Mouse (Mus musculus) E14TG2a.4 (cell line): ENCODE data around the gene Zfp36.
"Not testable (repeated sequence)": the region's sequence is repeated elsewhere in the genome, so short reads cannot be mapped to it uniquely, and the experiment has no call there.

Experiments
- H3K27me3 ChIP-seq: 2 replicates; pipeline ENCODE4 v1.6.1; 2014; ENCODE audit warnings: low read length, control low read depth; ENCODE audit not compliant: insufficient read depth
- H3K36me3 ChIP-seq: 2 replicates; pipeline ENCODE4 v1.6.1; 2014; ENCODE audit warnings: low read length, control low read depth; ENCODE audit not compliant: insufficient read depth
- H3K4me1 ChIP-seq: replicated peaks from 2 replicates; pipeline ENCODE4 v1.6.1; 2014; ENCODE audit warnings: low read depth, low read length, control low read depth
- H3K4me3 ChIP-seq: replicated peaks from 2 replicates; pipeline ENCODE4 v1.5.1; 2014; ENCODE audit warnings: mild to moderate bottlenecking, low read length
- H3K9me3 ChIP-seq: 2 replicates; pipeline ENCODE4 v1.6.1; 2014; ENCODE audit warnings: low read length, control low read depth
- CTCF ChIP-seq: conservative IDR thresholded peaks from 2 replicates; pipeline ENCODE4 v1.5.1; 2014; ENCODE audit warnings: low read length
- NANOG ChIP-seq: IDR thresholded peaks from 2 replicates; pipeline ENCODE4 v1.6.1; 2014; ENCODE audit warnings: borderline replicate concordance, low read length, mixed read lengths
- POU5F1 ChIP-seq: IDR thresholded peaks from 2 replicates; pipeline ENCODE4 v1.6.1; 2014; ENCODE audit warnings: low read length, borderline replicate concordance

Zfp36 gene

DNA sequence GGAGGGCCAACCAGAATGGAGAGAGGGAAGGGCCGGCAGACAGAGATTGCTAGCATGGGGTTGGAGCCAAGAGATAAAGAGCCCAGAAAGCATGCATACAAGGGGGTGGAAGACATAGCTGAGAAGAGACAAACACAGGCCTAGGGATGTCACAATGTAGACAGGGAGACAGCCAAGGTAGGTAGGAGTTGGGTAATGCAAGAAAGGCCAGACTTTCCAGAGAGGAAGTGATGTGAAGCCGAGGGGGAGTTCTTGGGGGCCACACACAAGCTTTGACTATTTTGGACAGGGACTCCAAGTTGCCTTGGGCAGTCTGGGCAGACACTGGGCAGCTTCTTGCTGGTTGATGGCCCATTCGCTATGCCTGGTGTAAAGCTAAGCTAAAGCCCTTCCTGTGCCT is 21.9 kb upstream of the Zfp36 start:
- Histone ChIP-seq H3K36me3 (peaks cover 99% of the 10 kb centered on the region), H3K4me1 (peaks cover 26% of the 10 kb centered on the region), H3K9me3 (no peaks in the 10 kb centered on the region), H3K27me3 (no peaks in the 10 kb centered on the region), H3K4me3 (no peak overlapping the region)
- TF ChIP-seq CTCF (no peak), NANOG (no peak), POU5F1 (no peak)

- Histone ChIP-seq H3K9me3 (no peaks in the 10 kb centered on the region), H3K36me3 (peaks cover 99% of the 10 kb centered on the region), H3K4me3 (no peak overlapping the region), H3K4me1 (peaks cover 31% of the 10 kb centered on the region), H3K27me3 (no peaks in the 10 kb centered on the region)
- TF ChIP-seq NANOG = no peak
- TF ChIP-seq CTCF = no peak
- TF ChIP-seq POU5F1 = no peak
These were observed 21.0 kb upstream of the Zfp36 start for GRCm38 (mm10) chr7:28401030-28401429.

GRCm38 (mm10) chr7:28398696-28399340 is 18.8 kb upstream of the Zfp36 start:
- Histone ChIP-seq H3K4me3 (no peak overlapping the region), H3K36me3 (peaks cover 95% of the 10 kb centered on the region), H3K27me3 (no peaks in the 10 kb centered on the region), H3K4me1 (peaks cover 40% of the 10 kb centered on the region), H3K9me3 (no peaks in the 10 kb centered on the region)
- TF ChIP-seq NANOG (no peak), CTCF (no peak), POU5F1 (no peak)

GRCm38 (mm10) chr7:28398000-28398399 is 17.9 kb upstream of the Zfp36 start:
- Histone ChIP-seq H3K4me3 (no peak overlapping the region), H3K9me3 (no peaks in the 10 kb centered on the region), H3K4me1 (peaks cover 46% of the 10 kb centered on the region), H3K36me3 (peaks cover 87% of the 10 kb centered on the region), H3K27me3 (no peaks in the 10 kb centered on the region)
- TF ChIP-seq POU5F1 = no peak
- peak; percentile 84 for TF ChIP-seq CTCF
- TF ChIP-seq NANOG = no peak

DNA sequence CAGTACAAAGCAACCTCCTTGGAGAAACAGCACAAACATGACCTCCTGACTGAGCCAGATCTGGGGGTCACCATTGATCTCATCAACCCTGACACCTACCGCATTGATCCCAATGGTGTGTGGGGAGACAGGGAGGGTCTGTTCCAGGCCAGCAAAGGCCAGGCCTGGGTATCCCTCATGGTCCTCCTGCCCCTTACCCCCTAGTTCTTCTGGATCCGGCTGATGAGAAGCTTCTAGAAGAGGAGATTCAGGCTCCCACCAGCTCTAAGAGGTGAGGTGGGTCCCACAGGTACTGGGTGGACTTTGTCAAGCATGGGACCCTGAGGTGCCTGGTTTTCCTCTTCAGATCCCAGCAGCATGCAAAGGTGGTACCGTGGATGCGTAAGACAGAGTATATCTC is 15.4 kb upstream of the Zfp36 start:
- Histone ChIP-seq H3K36me3 (peaks cover 69% of the 10 kb centered on the region), H3K4me3 (no peak overlapping the region), H3K9me3 (no peaks in the 10 kb centered on the region), H3K27me3 (no peaks in the 10 kb centered on the region), H3K4me1 (peaks cover 43% of the 10 kb centered on the region)
- TF ChIP-seq CTCF (no peak), POU5F1 (no peak), NANOG (no peak)

DNA sequence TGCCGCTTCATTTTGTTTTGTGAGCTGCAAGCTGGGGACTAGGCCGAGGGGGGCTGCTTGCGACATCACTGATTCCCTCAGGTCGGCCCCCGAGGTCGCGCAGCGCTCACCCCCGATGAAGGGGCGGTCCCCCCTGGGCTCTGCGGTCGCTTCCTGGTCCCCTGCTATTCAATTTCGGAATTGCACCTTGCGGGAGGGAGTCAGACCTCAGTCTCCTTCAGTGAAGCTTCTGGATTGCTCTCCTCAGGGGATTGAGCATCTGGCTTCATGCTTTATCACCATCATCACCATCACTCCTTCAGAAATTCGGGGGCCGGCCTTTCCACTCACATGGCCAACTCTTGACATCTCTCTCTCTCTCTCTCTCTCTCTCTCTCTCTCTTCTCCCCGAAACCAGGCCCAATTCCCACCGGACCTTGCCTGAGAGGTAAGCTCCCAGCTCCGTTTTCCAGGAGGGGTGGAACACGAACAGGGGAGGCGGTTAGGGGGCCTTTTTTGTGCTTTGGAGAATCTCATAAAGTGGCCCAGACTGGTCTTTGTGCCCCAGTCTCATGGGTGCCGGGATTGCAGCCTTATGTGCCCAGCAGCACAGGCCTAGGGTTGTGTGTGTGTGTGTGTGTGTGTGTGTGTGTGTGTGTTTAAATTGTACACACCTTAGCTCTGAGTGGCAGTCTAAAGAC is 13.4 kb upstream of the Zfp36 start:
- H3K36me3 ChIP-seq = peaks cover 69% of the 10 kb centered on the region

GRCm38 (mm10) chr7:28392429-28393271 is 12.6 kb upstream of the Zfp36 start, which contains the start of the genes Med29 and Paf1:
Gene Med29, minus strand, starts transcription at chr7:28392708.
Gene Paf1, plus strand, starts transcription at chr7:28392951.
- no peaks in the 10 kb centered on the region for H3K9me3 ChIP-seq
- peaks cover 69% of the 10 kb centered on the region for H3K36me3 ChIP-seq
- H3K27me3 ChIP-seq = no peaks in the 10 kb centered on the region
- peak within 1 kb of the TSS; percentile 99 for H3K4me3 ChIP-seq
- TF ChIP-seq NANOG (no peak), CTCF (no peak), POU5F1 (no peak)
- peaks cover 45% of the 10 kb centered on the region for H3K4me1 ChIP-seq

More for the DNA sequence above, 13.4 kb upstream of the Zfp36 start:
- Histone ChIP-seq H3K4me1 (peaks cover 45% of the 10 kb centered on the region), H3K4me3 (peak overlapping the region; percentile 99), H3K27me3 (no peaks in the 10 kb centered on the region), H3K9me3 (no peaks in the 10 kb centered on the region)
- TF ChIP-seq NANOG = no peak
- TF ChIP-seq CTCF = no peak
- no peak for TF ChIP-seq POU5F1

- Histone ChIP-seq H3K9me3 (no peaks in the 10 kb centered on the region), H3K4me1 (peaks cover 55% of the 10 kb centered on the region), H3K27me3 (no peaks in the 10 kb centered on the region), H3K4me3 (no peak overlapping the region), H3K36me3 (peaks cover 67% of the 10 kb centered on the region)
- TF ChIP-seq CTCF = no peak
- no peak for TF ChIP-seq POU5F1
- no peak for TF ChIP-seq NANOG
These were observed 10.3 kb upstream of the Zfp36 start for GRCm38 (mm10) chr7:28390331-28390730.

DNA sequence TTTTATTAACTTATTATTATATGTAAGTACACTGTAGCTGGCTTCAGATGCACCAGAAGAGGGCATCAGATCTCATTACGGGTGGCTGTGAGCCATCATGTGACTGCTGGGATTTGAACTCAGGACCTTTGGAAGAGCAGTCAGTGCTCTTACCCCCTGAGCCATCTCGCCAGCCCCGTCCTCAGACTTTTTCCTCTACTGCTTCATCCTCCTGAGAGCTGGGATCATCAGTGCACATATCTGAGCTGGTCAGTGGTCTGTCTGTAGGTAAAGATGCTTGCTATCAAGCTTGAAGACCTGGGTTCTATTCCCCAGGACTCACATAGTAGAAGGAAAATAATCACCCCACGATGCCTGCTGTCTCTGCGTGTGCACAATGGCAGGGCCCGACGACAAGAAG is 7.3 kb upstream of the Zfp36 start:
- peaks cover 73% of the 10 kb centered on the region for H3K4me1 ChIP-seq
- H3K4me3 ChIP-seq, H3K9me3 ChIP-seq, H3K27me3 ChIP-seq: not testable (repeated sequence)
- peaks cover 72% of the 10 kb centered on the region for H3K36me3 ChIP-seq

DNA sequence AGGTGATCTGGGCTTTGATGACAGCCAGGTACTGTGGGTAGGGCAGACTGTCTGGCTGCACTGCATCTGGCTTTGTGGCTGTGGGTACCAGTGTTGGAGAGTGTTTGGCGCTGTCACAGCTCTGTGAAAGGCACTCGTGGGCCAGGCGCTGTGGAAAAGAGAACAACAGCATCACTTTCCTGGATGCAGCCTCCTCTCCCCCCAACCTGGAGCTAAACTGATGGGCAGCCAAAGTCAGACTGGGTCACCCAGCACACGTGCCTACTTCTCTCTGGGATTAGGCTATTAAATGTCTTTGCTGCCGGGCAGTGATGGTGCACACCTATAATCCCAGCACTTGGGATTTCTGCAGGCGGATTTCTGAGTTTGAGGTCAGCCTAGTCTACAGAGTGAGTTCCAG is 6.8 kb upstream of the Zfp36 start:
- H3K9me3 ChIP-seq, H3K27me3 ChIP-seq, H3K4me3 ChIP-seq: not testable (repeated sequence)
- Histone ChIP-seq H3K4me1 (peaks cover 76% of the 10 kb centered on the region), H3K36me3 (peaks cover 72% of the 10 kb centered on the region)
